Mouse (Mus musculus): ENCODE measurements at regions not wholly inside any gene's neighbourhood (a gene's known extent, or its start where the extent isn't known, plus 50 kb on each side); places are given as distances from the start of the nearest gene placed in this dataset.

DNA sequence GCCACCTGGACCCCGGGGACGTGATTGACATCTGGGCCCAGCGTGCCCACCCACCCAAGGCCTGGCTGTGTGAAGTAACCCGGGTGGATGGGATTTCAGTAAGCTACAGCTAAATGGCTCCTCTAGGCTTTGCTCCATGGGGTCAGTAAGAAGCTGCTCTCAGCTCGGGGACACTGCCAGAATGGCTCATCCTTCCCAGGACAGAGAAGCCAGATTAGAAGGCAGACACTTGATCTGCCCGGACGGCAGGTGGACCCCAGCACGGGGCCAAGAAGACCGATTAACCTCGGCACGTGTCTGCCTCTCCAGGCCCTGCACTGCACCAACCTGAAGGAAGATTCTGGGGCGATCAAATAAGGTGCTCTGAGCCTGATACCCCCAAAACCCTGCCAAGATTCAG, 63.5 kb upstream of the 1700021F07Rik start:
- Histone ChIP-seq H3K36me3 (ENCODE audit: control insufficient read depth, insufficient read depth, low read length) (no peaks in the 10 kb centered on the region), H3K4me2 (replicated peaks; ENCODE audit: low read depth, low read length) (no peak overlapping the region), H3K9me3 (ENCODE audit: control insufficient read depth, low read length) (peaks cover 3% of the 10 kb centered on the region; the same call in 1 of the 2 replicates), H3K4me3 (ENCODE audit: low read length) (no peak overlapping the region), H3K9ac (ENCODE audit: low read depth, low read length) (no peak overlapping the region), H3K4me1 (ENCODE audit: control insufficient read depth, insufficient read depth, low read length) (no peaks in the 10 kb centered on the region), H3K27me3 (ENCODE audit: control insufficient read depth, insufficient read depth, low read length) (no peaks in the 10 kb centered on the region), H3K27ac (ENCODE audit: low read depth, low read length) (no peak overlapping the region)
- 77% methylated on average over 12 of the region's 12 CpGs for WGBS
- ATAC-seq (ENCODE audit: low FRiP score, low TSS enrichment) = no peak

DNA sequence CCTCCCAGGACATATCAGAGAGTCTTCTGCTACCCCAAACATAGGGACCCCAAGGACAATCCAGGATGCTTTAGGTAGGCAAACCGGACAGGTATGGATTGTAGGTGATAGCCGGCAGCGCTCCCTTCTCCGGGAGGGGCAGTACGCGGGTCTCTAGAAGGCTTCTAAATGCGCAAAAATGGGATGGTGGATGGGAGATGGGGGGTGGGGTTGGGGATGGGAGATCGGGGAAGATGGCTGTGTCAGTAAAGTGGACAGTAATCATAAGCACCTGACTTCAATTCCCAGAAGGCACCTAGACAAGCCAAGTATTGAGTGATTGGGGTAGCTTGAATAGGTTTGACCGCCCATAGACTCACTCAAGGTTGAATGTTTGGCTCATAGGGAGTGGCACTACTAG, 59.1 kb upstream of the 1700021F07Rik start:
- H3K27ac ChIP-seq (ENCODE audit: low read depth, low read length) = no peak overlapping the region

DNA sequence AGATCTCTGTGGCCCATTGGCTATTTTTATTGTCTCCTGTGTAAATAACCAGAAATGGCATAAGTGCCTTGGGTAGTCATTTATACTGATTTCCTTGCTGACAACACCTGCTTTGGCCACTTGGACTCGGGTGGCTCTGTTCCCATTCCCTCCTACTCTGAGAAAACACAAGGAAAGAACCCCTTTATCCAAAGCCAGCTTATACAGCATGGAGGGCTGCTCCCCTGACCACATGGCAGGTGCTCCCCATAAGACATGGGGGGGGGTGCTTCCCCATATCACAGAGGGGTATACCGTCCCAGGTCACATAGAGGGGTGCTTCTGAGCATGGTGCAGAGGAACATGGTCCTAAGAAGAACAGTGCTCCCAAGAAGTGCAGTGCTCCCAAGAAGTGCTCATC, 57.8 kb upstream of the 1700021F07Rik start:
- no peak overlapping the region for H3K4me3 ChIP-seq (ENCODE audit: low read length)
- H3K9me3 ChIP-seq (ENCODE audit: control insufficient read depth, low read length) = no peaks in the 10 kb centered on the region
- WGBS = 86% methylated on average over 2 of the region's 2 CpGs
- H3K9ac ChIP-seq (ENCODE audit: low read depth, low read length) = no peak overlapping the region
- no peaks in the 10 kb centered on the region for H3K4me1 ChIP-seq (ENCODE audit: control insufficient read depth, insufficient read depth, low read length)
- no peaks in the 10 kb centered on the region for H3K36me3 ChIP-seq (ENCODE audit: control insufficient read depth, insufficient read depth, low read length)
- no peaks in the 10 kb centered on the region for H3K27me3 ChIP-seq (ENCODE audit: control insufficient read depth, insufficient read depth, low read length)
- H3K4me2 ChIP-seq (replicated peaks; ENCODE audit: low read depth, low read length) = no peak overlapping the region
- no peak for ATAC-seq (ENCODE audit: low FRiP score, low TSS enrichment)
- no peak overlapping the region for H3K27ac ChIP-seq (ENCODE audit: low read depth, low read length)

More for the DNA sequence above, 59.1 kb upstream of the 1700021F07Rik start:
- Histone ChIP-seq H3K4me3 (ENCODE audit: low read length) (no peak overlapping the region), H3K36me3 (ENCODE audit: control insufficient read depth, insufficient read depth, low read length) (no peaks in the 10 kb centered on the region), H3K9me3 (ENCODE audit: control insufficient read depth, low read length) (no peaks in the 10 kb centered on the region), H3K4me2 (replicated peaks; ENCODE audit: low read depth, low read length) (no peak overlapping the region), H3K27me3 (ENCODE audit: control insufficient read depth, insufficient read depth, low read length) (no peaks in the 10 kb centered on the region), H3K9ac (ENCODE audit: low read depth, low read length) (no peak overlapping the region), H3K4me1 (ENCODE audit: control insufficient read depth, insufficient read depth, low read length) (no peaks in the 10 kb centered on the region)
- no peak for ATAC-seq (ENCODE audit: low FRiP score, low TSS enrichment)
- 97% methylated on average over 9 of the region's 9 CpGs for WGBS

DNA sequence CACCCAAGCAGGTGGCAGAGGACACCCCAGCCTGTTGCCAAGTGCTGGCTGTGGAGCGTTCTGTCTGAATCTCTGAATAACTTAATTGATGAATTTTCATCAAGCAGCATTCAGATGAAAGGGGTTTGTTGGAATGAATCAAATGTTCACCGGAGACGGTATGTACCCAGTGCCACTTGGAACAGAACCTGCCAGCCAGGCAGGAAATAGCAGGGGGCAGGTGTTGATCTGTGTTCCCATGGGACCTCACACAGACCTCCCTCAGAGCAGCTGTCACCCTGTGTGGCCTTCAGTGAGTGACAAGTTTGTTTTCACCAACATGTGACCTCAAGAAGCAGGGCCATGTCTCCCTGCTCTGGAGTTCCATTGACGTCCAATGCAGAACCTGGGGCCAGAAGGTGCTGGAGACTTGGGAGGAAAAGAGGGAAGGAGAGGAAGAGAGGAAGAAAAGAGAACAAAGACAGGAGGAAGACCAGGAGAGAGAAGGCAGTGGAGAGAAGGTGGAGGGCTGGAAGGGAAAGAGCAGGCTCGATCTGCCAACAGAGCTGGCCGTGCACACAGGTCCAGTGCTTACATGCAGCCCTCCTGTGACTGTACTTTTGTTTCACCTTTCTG, 57.3 kb upstream of the 1700021F07Rik start:
- WGBS = 71% methylated on average over 6 of the region's 6 CpGs
- Histone ChIP-seq H3K4me2 (replicated peaks; ENCODE audit: low read depth, low read length) (no peak overlapping the region), H3K36me3 (ENCODE audit: control insufficient read depth, insufficient read depth, low read length) (no peaks in the 10 kb centered on the region), H3K9ac (ENCODE audit: low read depth, low read length) (no peak overlapping the region), H3K4me1 (ENCODE audit: control insufficient read depth, insufficient read depth, low read length) (no peaks in the 10 kb centered on the region), H3K27ac (ENCODE audit: low read depth, low read length) (no peak overlapping the region), H3K27me3 (ENCODE audit: control insufficient read depth, insufficient read depth, low read length) (no peaks in the 10 kb centered on the region), H3K9me3 (ENCODE audit: control insufficient read depth, low read length) (no peaks in the 10 kb centered on the region), H3K4me3 (ENCODE audit: low read length) (no peak overlapping the region)
- ATAC-seq (ENCODE audit: low FRiP score, low TSS enrichment) = no peak

DNA sequence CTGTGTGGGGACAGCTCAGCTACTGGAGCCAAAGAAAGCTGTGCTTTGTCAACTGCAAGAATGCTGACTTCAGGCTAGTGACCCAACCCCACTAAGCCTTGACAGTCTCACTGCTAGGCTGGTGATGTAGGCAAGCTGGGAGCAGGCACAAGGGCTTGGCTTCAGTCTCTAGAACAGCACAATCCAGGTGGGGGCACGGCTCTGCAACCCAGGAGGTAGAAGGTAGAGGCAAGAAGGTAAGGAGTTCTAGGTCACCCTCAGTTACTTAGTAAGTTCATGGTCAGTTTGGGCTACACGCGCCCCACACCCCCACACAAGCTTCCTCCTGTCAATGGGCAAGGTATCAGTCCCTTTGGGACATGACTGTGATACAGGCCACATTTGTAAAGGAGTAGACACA, 54.2 kb upstream of the 1700021F07Rik start:
- H3K27me3 ChIP-seq (ENCODE audit: control insufficient read depth, insufficient read depth, low read length) = no peaks in the 10 kb centered on the region
- H3K4me2 ChIP-seq (replicated peaks; ENCODE audit: low read depth, low read length) = no peak overlapping the region
- ATAC-seq (ENCODE audit: low FRiP score, low TSS enrichment) = no peak
- H3K36me3 ChIP-seq (ENCODE audit: control insufficient read depth, insufficient read depth, low read length) = no peaks in the 10 kb centered on the region
- H3K9ac ChIP-seq (ENCODE audit: low read depth, low read length) = no peak overlapping the region
- WGBS = 83% methylated on average over 3 of the region's 3 CpGs
- no peak overlapping the region for H3K4me3 ChIP-seq (ENCODE audit: low read length)
- no peak overlapping the region for H3K27ac ChIP-seq (ENCODE audit: low read depth, low read length)
- H3K4me1 ChIP-seq (ENCODE audit: control insufficient read depth, insufficient read depth, low read length) = no peaks in the 10 kb centered on the region
- H3K9me3 ChIP-seq (ENCODE audit: control insufficient read depth, low read length) = no peaks in the 10 kb centered on the region

DNA sequence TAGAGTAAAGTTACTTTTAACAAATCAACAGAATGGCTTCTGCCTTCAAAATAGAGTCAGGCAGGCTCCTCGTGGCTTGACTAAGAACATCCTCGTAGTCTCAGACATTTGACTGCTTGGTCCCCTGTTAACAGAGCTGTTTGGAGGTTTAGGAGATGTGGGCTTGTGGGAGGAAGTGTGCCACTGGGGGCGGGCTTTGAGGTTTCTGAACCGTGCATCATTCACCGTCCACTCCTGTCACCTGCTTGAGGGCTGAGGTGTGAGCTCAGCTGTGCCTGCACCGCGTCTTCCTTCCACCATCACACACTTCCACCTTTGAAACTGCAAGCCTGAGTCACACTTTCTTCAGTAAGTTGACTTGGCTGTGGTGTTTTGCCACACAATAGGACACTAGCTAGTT, 52.6 kb upstream of the 1700021F07Rik start:
- H3K9ac ChIP-seq (ENCODE audit: low read depth, low read length) = no peak overlapping the region
- H3K36me3 ChIP-seq (ENCODE audit: control insufficient read depth, insufficient read depth, low read length) = no peaks in the 10 kb centered on the region
- H3K4me2 ChIP-seq (replicated peaks; ENCODE audit: low read depth, low read length) = no peak overlapping the region
- no peak for ATAC-seq (ENCODE audit: low FRiP score, low TSS enrichment)
- H3K27me3 ChIP-seq (ENCODE audit: control insufficient read depth, insufficient read depth, low read length) = no peaks in the 10 kb centered on the region
- H3K4me1 ChIP-seq (ENCODE audit: control insufficient read depth, insufficient read depth, low read length) = no peaks in the 10 kb centered on the region
- no peaks in the 10 kb centered on the region for H3K9me3 ChIP-seq (ENCODE audit: control insufficient read depth, low read length)
- H3K27ac ChIP-seq (ENCODE audit: low read depth, low read length) = no peak overlapping the region
- no peak overlapping the region for H3K4me3 ChIP-seq (ENCODE audit: low read length)
- WGBS = 52% methylated on average over 7 of the region's 7 CpGs

Measured in kidney, embryonic 14.5 days (tissue).